Mouse (Mus musculus) heart, embryonic 14.5 days (tissue): ENCODE measurements around the gene Casp3. TPM values are rescaled to one million over a fixed set of nuclear protein-coding genes. Genes with fewer than 3 reads are reported as not detected.

ENCODE experiments used
- ATAC-seq: fragments of 200-750 bp; cut with Nextera tagmentation; 2 replicates; pipeline ENCODE4 v1.8.0; 2017; ENCODE audit warnings: low read depth, moderate TSS enrichment; ENCODE audit not compliant: insufficient number of reproducible peaks, insufficient read depth, low FRiP score
- H3K27ac ChIP-seq, 2 experiments: fragments of 200-500 bp in 1 of 2; fragments of 300-500 bp in 1 of 2; sonication (generic) in 1 of 2; replicated peaks in 1 of 2; 2 replicates each; pipeline ENCODE4 v1.5.1; 2012 to 2014; ENCODE audit warnings: low read depth in 2 of 2, low read length in 2 of 2, control low read depth in 1 of 2, mild to moderate bottlenecking in 1 of 2, mixed read lengths in 1 of 2; ENCODE audit not compliant: control insufficient read depth in 1 of 2, insufficient read depth in 1 of 2
- H3K27me3 ChIP-seq: fragments of 300-500 bp; sonication (generic); 2 replicates; pipeline ENCODE4 v1.6.1; 2014; ENCODE audit warnings: mild to moderate bottlenecking, low read length, control low read depth; ENCODE audit not compliant: control insufficient read depth, insufficient read depth
- H3K36me3 ChIP-seq: fragments of 300-500 bp; sonication (generic); 2 replicates; pipeline ENCODE4 v1.6.1; 2014; ENCODE audit warnings: mild to moderate bottlenecking, control low read depth, low read length, mixed read lengths; ENCODE audit not compliant: control insufficient read depth, insufficient read depth
- H3K4me1 ChIP-seq, 2 experiments: fragments of 200-500 bp in 1 of 2; fragments of 300-500 bp in 1 of 2; sonication (generic) in 1 of 2; 2 replicates each; pipeline ENCODE4 v1.6.1; 2012 to 2014; ENCODE audit warnings: low read length in 2 of 2, control low read depth in 1 of 2, mixed read lengths in 1 of 2; ENCODE audit not compliant: control insufficient read depth in 2 of 2, insufficient read depth in 2 of 2
- H3K4me2 ChIP-seq: fragments of 300-500 bp; sonication (generic); 2 replicates; pipeline ENCODE4 v1.6.1; 2014; ENCODE audit warnings: mild to moderate bottlenecking, low read length
- H3K4me3 ChIP-seq, 2 experiments: fragments of 200-500 bp in 1 of 2; fragments of 300-500 bp in 1 of 2; sonication (generic) in 1 of 2; 2 replicates each; pipeline ENCODE4 v1.5.1; 2012 to 2014; ENCODE audit warnings: low read length in 2 of 2, mild to moderate bottlenecking in 2 of 2, control low read depth in 1 of 2, low read depth in 1 of 2, moderate library complexity in 1 of 2; ENCODE audit not compliant: control insufficient read depth in 1 of 2, insufficient read depth in 1 of 2
- H3K9ac ChIP-seq: fragments of 300-500 bp; sonication (generic); 2 replicates; pipeline ENCODE4 v1.6.1; 2014; ENCODE audit warnings: mild to moderate bottlenecking, low read length
- H3K9me3 ChIP-seq: fragments of 300-500 bp; sonication (generic); 2 replicates; pipeline ENCODE4 v1.6.1; 2016; ENCODE audit warnings: low read length, control low read depth; ENCODE audit not compliant: control insufficient read depth
- WGBS: fragments of 180-500 bp; shearing (Covaris S2); extraction: QIAGEN DNeasy Blood & Tissue Kit; methylation state at CpG from one replicate; pipeline ENCODE4 v1.1.7; 2014; 5-methylcytosine and 5-hydroxymethylcytosine counted together
- polyA plus RNA-seq: library from polyadenylated mRNA; unstranded; fragments of >200 nt; fragmentation: Nextera tagmentation; extraction: Ambion mirVana; gene quantifications from 2 replicates; pipeline ENCODE4 v1.2.1, GENCODE M21; 2014

Casp3 gene
- polyA plus RNA-seq, 1 experiment from 2014 or later: 44.3 TPM

DNA sequence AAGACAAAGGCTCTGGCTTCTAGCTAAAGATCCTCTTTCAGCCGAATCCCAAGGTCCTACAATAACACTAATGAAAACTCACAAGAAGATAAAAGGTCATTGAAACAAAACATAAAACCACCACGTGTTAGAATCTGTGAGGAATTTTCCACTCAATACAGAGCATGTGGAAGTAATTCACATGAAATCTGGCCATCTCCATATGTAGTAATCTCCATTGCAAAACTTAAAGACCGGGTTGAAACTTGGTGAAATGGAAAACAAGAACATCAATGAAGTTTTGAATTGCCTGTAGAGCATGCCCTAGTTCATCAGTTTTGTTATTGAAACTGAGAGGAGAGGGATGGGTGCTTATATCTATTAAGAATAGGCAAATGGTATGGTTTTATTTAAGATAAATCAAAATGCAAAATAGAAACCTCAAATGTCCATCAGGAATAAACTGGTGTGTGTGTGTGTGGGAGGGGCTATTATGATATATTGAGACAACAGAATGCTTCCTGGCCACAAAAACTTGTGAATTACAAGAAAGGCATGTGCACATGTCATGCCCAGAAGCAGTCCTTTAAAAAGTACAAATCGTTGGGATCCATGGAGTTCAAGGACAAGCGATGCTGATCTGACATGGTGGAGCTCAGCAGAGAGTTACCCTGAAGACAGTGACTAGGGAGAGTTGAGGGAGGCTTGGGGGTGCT lies 63.7 kb downstream of the Casp3 start:
- Histone ChIP-seq H3K27ac (no peak overlapping the region), H3K36me3 (no peaks in the 10 kb centered on the region), H3K4me1 (no peaks in the 10 kb centered on the region), H3K27me3 (no peaks in the 10 kb centered on the region), H3K4me2 (no peak overlapping the region), H3K9ac (no peak overlapping the region), H3K4me3 (no peak overlapping the region), H3K9me3 (no peaks in the 10 kb centered on the region)
- ATAC-seq: no peak
- WGBS: 58% methylated on average over 5 of the region's 5 CpGs

DNA sequence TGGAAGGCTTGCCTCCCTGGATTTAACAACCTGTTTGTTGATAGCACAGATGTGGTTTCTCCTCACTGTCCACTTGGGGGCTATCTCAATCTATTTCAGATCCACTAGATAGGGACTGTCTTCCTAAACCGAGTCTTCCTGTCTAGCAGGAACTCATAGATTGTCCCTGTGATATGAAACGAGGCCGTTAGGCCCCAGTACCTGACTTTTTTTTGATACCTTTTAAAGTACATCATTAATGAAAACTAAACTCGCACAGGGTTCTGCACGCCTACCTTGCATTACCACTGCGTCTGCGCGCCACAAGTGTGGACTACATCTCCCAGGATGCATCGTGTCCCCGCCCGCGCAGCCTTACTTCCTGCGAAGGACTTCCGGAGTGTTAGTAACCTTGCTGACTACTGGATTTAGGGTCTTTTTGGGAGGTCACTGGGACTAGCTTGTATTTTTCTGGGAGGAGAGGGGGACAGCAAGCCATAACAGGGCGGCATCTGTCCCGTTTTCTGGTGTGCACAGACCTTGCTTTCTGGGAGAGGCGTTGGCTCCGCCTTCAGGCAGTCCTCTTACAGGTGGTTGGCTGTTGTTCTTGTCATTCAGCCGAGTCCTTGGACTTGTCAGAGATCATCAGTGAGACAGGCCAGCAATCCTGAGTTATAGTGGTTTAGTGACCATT lies 69.7 kb downstream of the Casp3 start:
- ATAC-seq: peak; percentile 98
- Histone ChIP-seq H3K27ac (peak overlapping the region; percentile 80 to 93), H3K4me3 (peak overlapping the region; percentile 65 to 86), H3K36me3 (no peaks in the 10 kb centered on the region), H3K9ac (peak overlapping the region; percentile 79), H3K9me3 (no peaks in the 10 kb centered on the region), H3K4me1 (no peaks in the 10 kb centered on the region), H3K4me2 (peak overlapping the region; percentile 69), H3K27me3 (no peaks in the 10 kb centered on the region)
- under 1% methylated on average over 19 of the region's 19 CpGs for WGBS

Other genes starting within 250 kb of the Casp3 start
- 44.1 and 51.1 TPM in 2 replicates for gene Acsl1, start 146.3 kb upstream of the Casp3 start, polyA plus RNA-seq
- 10.2 and 12.5 TPM in 2 replicates for gene Cenpu, start 65.3 kb upstream of the Casp3 start, polyA plus RNA-seq
- 9.8 and 10.7 TPM in 2 replicates for gene Primpol, start 79 bp upstream of the Casp3 start, polyA plus RNA-seq
- gene Irf2, start 122.4 kb downstream of the Casp3 start, polyA plus RNA-seq: 16.5 and 21.3 TPM in 2 replicates